Mouse (Mus musculus): ENCODE data around the gene Ttc33.

Ttc33 gene

DNA sequence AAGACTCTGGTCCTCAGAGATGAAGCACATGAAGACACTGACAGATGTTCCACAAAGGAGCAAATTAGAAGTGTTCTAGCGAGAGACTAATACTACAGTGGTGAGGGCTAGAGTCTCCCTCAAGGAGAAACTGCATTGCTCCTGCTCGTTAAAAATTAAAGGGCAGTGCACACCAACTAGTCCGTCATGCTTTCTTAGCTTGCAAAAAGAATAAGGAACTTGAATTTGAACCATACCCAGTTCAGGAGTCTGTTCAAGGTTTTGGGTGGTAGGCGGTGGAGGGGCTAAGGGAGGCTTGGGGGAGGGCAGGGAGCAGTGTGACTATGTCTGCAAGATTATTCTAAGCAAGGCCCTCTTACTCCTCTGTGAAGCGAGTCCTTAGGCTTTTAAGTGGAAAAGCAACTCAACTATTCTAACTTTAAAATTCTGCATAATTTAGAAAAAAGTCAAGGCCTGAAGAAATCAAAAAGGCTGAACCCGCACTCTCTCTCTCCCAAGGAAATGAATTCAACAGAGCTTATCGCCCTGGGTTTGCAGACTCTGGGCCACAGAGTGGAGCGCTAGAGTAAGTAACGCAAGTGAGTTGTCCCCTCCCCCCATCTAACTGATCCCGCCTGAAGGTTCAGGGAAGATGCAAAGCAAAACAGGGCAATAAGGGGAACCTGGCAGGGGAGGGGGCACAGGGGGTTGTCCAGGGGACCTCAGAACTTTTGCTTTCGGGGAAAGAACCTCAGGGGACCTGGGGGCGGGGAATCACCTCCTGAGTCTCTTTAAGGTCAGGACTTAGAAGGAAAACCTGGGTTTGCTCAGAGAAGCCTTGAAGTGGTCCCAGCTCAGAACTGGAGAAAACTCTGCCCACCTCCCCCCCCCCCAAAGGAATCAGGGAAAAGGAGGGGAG lies 56.2 kb downstream of the Ttc33 start:
- no peak for DNase-seq (ENCODE audit: low spot score)

DNA sequence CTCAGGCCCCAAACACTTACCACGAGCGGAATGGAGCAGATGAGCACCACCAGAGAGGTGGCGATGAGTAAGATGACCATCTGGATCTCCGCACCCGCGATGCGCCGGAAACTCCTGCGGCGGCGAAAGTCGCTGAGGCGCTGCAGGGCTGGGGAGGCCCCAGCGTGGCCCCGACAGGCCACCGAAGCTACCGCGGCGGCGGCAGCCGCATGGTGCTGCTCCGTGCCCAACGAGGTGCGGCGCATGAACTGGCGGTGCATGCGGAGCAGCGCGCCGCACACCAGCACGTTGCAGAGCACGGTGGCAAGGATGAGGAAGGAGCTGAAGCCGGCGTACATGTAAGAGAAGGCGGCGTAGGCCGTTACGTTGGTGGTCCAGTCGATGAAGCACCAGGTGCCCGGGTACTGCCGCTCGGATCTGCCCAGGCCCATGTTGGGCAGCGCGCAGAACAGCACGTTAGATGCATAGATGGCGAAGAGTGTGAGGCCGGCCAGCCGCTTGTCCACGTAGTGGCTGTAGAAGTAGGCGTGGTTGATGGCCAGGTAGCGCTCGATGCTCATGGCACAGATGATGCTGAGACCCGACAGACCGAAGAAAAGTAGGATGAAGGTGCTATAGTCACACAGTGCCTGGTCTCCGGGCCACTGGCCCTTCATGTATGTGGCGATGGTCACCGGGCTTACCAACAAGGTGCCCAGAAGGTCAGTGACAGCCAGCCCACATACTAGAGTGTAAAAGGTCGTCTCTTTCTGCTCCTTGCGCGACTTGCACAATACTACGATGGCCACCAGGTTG lies 57.1 kb downstream of the Ttc33 start:
- DNase-seq (ENCODE audit: low spot score): no peak

DNA sequence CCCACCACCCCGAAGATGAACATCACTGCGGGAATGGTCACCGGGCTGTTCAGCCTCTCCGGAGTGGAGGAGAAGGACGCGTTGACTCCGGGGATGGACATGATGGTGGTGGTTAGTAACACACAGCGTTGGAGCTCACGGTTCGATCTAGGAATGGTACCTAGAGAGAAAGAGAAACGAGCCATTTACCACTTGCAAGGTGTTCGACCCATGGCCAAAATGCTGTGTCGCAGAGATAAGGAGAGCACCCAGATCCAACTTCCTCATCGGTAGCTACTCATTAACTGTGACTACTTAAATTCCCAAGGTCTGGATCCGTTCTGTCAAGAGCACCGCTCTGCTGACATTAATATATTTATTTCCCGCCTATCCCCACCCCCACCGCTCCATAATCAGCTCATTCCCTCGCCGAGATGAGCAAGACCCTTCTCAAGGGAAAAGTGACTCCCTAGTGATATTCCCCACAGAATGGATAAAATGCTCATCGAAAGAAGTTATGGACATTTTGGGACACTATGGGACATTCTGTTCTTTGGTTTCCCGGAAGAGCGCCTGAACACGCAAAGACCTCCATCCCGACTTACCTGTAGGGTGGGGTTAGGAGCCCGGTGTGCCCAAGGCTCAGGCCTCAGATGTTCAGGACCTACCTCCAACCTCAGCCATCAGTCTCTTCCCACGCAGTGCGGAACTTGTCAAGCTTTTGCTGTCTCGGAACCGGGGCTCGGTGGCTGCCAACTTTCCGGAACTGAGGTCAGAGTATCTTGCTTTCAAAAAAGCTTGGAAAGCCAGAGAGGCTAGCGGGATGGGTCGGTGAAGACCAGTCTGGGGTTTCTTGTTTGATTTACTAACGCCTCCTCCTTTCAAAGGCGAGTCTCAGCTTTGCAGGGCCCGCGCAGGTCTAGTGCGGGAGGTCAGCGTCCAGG lies 58.0 kb downstream of the Ttc33 start:
- DNase-seq (ENCODE audit: low spot score): no peak

DNA sequence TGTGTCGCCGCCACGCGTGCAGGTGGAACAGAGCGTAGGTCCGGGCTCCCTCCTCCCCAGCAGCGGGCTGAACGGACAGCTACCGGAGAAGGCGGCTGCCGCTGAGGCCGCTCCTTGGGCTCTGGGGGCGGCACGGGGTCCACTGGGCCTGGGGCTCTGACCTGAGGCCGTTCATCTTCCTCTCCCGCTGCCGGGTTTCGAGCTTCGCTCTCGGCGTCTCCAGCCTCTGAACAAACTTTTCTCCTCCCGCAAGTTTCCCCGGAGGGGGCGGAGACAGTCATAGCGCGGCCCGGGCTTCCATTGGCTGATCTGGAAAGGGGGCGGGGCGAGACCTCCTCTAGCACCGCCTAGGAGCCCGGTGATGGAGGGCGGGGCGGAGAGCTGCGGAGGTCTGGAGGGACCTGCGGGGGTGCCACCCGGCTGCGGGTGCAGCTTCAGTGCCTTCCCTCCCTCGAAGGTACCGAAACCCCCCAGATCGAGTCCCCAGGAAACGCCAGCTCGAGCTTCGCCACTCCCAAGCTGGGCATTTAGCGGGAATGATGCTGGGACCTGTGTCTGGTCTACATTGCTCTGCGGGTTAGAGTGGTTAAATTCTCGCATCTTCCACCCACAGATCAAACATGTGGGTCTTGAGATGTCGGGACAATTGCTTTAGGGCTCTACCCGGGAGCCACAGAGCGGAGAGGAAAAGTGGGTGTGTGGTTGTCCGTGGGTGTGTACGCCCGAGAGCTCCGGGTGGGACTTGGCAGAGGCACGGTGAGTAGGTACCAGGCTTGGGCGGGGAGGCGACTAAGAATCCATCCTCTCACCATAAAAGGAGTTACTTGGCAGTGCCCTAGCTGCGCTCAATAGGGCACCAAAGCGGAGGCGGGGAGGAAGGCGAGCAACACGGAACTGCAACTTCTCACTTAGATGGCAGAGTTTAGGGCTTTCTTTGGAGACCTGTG lies 58.9 kb downstream of the Ttc33 start, which contains the start of gene Ptger4:
TSS of gene Ptger4 (minus strand) at position 229 of the 947 bp plus-strand sequence.
- peak; percentile 92 for DNase-seq (ENCODE audit: low spot score)

DNA sequence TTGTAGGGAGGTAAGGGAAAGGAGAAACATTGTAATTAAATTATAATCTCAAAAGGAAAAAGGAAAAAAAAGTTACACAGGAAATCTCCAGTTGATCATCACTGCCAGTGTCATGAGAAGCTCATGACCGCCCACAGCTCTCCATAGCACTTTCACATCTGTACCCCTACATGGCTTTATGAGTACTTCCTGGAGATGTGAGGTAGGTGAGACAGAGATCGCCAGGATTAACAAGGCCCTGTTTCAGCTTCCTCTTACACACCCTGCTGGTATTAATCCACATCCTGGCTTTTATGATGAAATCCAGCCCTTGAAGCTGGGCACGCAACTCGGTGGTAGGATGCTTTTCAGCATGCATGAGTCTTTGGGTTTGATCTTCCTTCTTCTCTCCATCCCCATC lies 64.9 kb downstream of the Ttc33 start:
- no peak for DNase-seq (ENCODE audit: low spot score)

DNA sequence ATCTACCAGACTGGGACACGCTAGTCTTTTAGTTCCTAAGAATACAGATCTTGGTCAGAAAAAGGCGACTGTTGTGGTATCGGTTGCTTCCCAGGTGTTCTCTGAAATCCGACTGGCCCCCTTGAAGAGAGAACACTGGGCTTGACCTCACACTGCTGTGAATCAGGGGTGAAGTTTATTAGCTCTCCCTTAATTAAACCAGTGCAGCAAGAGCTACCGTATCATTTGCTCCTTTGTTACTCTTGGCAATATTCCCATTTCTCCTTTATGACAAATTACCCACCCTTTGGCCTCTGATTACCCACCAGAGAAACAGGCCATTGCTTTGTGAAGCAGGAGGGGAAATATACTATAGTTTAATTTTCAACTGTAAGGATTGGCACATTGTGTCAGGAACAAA lies 74.9 kb downstream of the Ttc33 start:
- DNase-seq (ENCODE audit: low spot score): no peak

DNA sequence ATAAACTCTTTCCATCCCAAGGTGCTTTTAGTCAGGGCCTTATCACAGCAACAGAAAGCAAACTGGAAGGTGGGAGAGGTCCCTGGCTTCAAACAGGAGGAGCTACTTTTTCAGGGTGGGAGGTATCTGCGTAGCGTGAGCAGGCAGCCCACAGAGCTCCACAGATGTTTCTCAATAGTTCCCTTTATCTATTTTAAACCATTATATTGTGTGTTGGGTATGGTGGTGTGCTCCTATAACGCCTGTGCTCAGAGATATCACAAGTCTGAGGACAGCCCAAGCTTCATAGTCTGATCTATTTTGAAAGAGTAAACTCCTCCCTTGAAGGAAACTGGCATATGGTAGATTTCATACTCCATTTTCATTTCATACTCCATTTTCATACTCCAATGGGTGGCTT lies 75.7 kb downstream of the Ttc33 start:
- DNase-seq (ENCODE audit: low spot score): no peak

DNA sequence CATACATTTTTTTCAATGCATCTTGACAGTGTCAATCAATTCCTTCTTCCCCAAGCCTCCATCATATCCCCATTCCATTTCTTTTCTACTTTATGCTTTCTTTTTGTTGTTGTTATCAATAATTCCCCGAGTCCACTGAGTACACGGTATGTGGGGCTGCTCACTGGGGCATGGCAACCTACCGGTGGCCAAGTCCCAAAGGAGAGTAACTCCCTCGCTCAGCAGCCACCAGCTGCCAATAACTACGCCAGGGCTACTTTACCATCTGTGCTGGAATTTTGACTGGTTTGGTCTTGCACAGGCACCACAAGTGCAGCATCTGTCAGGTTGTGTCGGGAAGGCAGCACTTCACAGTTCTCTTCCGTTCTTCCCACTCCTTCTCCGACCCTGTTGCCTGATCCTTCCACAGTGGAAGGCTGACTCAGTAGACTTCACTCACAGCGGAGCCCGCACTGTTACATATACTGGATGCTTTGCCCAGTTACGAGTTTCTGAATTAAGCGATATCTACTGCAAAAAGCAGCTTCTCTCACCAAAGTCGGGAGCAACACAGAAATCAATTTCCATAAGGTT lies 76.9 kb downstream of the Ttc33 start:
- no peak for DNase-seq (ENCODE audit: low spot score)

DNA sequence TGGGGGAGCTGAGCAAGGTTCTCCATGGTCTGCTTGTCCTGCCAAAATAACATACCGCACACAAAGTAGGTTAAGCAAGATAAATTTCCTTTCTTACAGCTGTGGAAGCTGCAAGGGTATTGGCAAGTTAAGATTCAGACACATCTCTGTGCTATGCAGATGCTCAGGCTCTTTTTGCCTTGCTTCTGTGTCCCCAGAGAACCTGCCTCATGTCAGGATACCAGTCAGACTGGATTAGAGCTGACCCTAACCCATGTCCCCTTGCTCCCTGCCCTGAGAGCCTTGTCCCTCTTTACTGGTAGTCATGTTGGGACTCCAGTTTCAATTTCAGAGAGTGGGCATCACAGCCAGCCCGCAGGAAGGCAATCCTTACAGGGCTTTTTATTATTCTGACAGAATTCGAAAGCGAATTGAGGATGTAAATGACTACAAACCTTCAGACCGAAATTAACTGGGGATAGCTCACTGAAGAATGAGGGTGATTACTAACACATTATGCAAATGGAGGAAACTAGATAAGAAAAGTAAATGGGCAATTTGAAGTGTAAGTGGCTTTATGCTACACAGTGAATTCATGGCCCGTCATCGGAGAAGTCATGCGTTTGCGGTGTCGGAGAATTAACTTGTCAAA lies 77.7 kb downstream of the Ttc33 start:
- DNase-seq (ENCODE audit: low spot score): no peak

DNA sequence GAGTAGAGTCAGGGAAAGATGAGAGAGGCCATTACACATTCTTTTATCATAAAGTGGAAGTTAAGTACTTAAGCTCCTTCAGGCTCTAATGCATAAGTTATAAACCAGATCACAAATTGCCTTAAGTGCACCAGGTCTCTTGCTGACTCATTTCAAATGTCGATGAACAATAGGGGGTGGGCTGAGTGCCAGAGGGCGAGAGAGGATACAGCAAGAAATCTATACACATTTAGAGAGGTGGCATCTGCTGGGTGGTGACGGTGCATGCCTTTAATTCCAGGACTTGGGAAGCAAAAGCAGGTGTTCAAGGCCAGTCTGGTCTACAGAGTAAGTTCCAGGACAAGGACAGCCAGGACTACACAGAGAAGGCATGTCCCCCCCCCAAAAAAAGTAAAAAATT lies 80.8 kb downstream of the Ttc33 start:
- DNase-seq (ENCODE audit: low spot score): no peak
